Mouse (Mus musculus) cerebellum, postnatal 10 days (tissue): ENCODE measurements at regions not wholly inside any gene's neighbourhood (a gene's known extent, or its start where the extent isn't known, plus 50 kb on each side); places are given as distances from the start of the nearest gene placed in this dataset.
A peak's percentile ranks its signal among the peaks of the same experiment; 100 is the strongest.
"Not testable (repeated sequence)": the region's sequence is repeated elsewhere in the genome, so short reads cannot be mapped to it uniquely, and the experiment has no call there.

Experiments
- DNase-seq, 2 experiments: peaks; one replicate each; pipeline ENCODE4 v3.0.0; 2021; ENCODE audit warnings: mixed read lengths in 2 of 2

GRCm38 (mm10) chr5:68252671-68253070, 221.0 kb downstream of the Grxcr1 start:
- DNase-seq, result peak; percentile 92 to 95

DNA sequence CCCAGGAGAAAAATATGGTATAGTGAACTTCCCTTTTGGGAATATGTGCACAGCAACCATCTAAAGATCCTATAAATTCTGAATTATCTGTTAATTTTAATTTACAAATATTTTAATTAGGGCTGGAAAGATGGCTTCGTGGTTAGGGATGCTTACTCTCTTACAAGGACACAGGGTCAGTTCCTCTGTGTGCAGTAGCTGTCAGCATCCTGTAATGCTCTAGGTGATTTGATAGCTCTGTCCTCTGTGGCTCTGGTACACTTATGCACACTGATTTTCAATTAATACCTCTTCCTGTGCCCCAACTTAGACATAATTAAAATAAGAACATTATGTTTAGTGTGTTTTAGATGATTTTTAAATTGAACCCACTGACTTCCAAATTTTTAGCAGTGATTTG, 221.8 kb downstream of the Grxcr1 start:
- no peak for DNase-seq

- DNase-seq, result peak; percentile 19 to 44
Measured at GRCm38 (mm10) chr5:68254111-68254510, 222.5 kb downstream of the Grxcr1 start.

DNA sequence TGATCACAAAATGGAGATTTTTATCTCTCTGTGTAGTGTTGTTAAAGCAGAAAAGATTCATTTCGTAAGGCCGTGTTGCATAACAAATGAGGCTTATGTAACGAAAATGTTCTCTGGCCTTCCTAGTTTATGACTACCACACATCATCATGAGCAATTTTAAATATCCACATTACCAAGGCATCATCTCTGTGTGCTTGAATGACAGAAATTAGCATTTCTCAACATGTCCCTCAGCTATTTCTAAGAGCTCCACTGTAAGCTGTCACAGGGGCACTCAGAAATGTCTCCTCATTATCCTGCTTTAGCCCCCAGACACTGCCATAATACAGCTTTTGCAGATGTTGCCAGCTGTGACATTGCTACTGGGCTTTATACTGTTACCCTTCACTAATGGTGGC, 232.6 kb downstream of the Grxcr1 start:
- DNase-seq, result no peak

DNA sequence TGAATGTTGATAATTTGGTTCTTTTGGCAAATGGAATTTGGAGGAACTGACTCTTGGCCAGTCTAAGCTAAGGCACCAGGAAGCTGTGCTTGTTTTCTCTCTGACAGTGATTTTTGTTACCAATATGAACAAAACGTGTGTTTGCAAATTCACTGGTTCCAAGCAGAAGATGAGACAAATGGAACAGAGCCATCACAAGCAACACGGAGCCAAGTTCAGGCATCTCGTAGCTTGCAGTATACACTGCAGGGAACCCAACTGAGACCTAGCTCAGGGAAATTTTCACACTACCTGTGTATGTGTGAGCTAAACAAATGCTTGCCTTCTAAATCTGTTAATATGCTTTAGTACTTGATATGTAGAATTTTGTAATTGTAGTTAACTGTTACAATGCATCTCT, 242.6 kb downstream of the Grxcr1 start:
- peak; percentile 32 to 52 for DNase-seq

- no peak for DNase-seq
Measured at GRCm38 (mm10) chr5:68275558-68276263, 244.1 kb downstream of the Grxcr1 start.

DNA sequence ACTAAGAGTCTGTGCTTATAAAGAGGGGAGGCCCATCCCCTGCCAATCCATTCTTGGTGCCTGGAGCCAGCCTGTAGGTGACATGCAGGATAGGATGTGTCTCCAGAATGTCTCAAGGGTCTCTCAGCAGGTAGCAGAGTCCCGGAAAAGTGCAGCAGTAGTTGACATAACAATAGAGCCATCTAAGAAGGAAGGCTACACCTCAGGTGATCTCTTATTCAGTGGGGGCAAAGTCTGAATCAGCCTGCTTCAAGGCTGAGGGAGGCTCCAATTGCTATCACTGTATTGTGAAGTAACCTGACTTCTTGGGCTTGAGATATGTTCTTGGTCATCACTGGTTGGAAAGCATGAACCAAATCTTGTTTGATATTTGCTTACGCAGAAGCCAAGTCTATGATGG, 264.1 kb downstream of the Grxcr1 start:
- DNase-seq, result not testable (repeated sequence)

- DNase-seq, result no peak
Measured at GRCm38 (mm10) chr5:68313187-68313586, 281.6 kb downstream of the Grxcr1 start.

DNA sequence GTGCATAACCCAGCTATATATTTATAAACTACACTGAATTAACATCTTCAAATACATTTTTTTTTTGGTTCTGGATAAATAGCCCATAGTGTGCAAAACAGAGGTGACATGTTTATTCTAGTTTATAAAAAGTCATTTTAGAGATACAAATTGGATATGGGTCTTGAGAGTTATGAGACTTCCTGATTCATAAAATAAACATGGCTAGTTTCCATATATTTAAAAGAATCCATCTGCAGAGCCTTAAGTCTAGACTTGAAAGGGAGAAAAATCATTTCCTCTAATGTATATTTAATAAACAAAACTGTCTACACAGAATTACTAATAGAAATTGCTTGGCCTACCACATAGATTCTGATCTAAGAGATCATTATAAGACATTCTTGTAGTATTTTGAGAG, 287.3 kb downstream of the Grxcr1 start:
- DNase-seq, result no peak

DNA sequence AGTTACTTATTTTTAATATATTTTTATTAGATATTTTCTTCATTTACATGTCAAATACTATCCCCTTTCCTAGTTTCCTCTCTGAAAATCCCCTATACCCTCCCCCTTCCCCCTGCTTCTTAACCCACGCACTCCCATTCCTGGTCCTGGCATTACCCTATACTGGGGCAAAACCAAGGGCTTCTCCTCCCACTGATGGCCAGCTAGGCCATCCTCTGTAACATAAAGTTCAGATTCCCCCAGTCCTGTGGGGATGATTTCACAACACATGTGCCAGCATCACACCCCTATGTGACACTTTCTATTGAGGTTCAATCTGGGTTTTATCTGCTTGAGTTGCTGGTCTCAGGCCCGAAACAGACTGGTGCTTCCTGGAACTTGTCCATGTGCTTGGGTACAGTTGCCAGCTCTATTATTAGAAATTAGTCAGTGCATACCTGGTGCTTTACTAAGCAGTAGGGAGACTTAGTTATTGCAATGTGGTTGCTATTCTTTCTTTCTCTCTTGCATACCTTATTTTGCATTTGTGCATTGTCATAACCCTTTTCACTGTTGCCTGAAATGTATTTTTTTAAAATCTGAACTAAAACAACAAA, 295.5 kb downstream of the Grxcr1 start:
- peak; percentile 93 to 96 for DNase-seq

- peak; percentile 31 to 38 for DNase-seq
Measured at GRCm38 (mm10) chr5:68329311-68329710, 297.7 kb downstream of the Grxcr1 start.

DNA sequence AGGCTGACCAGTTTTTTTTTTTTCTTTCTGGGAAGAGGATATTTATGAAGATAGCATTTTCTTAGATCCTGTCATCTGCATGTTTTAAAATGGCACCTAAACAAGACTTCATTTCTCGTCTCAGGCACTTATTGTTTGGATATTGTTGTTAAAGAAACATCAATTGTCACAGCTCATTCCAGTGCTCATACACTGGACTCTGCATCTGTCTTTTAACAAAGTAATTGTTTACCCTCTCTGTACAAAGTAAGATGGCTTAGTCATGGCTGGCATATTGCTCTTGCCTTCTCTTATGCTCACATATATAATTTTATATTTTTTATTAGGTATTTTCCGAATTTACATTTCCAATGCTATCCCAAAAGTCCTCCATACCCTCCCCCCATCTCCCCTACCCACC, 298.2 kb downstream of the Grxcr1 start:
- no peak for DNase-seq

GRCm38 (mm10) chr5:68350921-68351320, 319.3 kb downstream of the Grxcr1 start:
- peak; percentile 68 to 70 for DNase-seq

- DNase-seq, result peak; percentile 87 to 89
Measured at GRCm38 (mm10) chr5:68351793-68352192, 320.2 kb downstream of the Grxcr1 start.

DNA sequence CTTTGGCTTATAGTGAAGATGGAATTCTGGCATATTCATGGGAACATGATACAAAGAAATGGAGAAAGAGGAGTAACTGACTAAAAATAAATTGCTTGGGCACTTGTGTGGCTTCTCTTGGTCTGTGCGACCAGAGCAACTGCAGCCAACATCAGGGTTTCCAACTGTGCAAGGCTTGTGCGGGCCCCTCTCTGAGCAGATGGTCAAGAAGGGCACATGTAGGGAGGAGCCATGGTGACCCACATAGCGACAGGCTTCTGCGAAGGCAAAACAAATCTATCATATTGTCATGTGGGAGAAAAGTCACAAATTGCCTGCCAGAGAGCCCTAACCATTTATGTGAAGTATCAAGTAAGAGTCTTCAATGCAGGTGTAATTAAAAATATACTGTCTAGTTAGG, 321.6 kb downstream of the Grxcr1 start:
- DNase-seq, result peak; percentile 88 to 93

GRCm38 (mm10) chr5:68353816-68354215, 322.2 kb downstream of the Grxcr1 start:
- DNase-seq, result peak; percentile 9 to 31

- peak in 1 of 2 experiments; percentile 8 for DNase-seq
Measured at GRCm38 (mm10) chr5:68361581-68362211, 330.1 kb downstream of the Grxcr1 start.

DNA sequence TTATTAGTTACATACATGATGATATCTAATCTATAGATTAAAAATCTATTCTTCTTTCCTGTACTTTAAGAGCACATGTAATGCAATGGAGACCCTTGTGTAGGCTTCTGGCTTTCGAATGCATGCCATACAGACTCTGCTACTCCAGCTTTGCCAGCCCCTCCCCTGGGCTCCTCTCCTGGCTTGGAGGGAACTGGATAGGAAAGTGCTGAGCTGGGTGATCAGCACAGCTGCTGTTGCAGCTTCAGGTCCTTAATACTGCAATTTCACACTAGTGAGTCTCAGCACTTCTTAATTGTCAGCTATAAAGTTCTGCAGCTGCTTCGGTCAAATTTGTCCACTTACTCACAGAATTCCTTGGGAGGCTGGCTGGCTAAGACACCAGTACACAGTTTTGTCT, 341.4 kb downstream of the Grxcr1 start:
- no peak for DNase-seq
